Mouse (Mus musculus) ZHBTc4 (cell line): ENCODE data around the gene Gm10959.

Source experiments
- DNase-seq: peaks from one replicate; pipeline ENCODE4 v3.0.0-alpha.2; 2011; ENCODE audit warnings: low read depth, low spot score

The Gm10959 gene

DNA sequence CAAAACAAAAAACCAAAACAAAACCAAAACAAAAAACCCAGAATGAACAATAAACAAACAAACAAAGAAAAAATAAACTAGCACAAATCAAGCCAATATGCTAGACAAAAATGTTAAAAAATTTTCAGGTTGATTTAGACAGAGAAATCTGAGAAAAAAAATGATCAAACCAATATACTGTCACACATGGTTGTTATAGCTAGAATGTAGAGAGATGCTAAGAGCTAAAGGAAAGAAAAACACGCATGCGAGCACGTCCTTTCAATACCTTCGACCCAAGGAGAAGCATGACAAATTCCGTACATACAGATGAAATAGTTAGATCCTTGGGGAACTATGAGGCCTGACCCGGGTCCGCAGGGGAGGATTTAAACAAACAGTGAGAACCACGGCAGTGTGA lies at the start of gene Gm10959:
TSS of gene Gm10959 (minus strand) at position 101 of the 400 bp plus-strand sequence.
- DNase-seq = no peak

DNA sequence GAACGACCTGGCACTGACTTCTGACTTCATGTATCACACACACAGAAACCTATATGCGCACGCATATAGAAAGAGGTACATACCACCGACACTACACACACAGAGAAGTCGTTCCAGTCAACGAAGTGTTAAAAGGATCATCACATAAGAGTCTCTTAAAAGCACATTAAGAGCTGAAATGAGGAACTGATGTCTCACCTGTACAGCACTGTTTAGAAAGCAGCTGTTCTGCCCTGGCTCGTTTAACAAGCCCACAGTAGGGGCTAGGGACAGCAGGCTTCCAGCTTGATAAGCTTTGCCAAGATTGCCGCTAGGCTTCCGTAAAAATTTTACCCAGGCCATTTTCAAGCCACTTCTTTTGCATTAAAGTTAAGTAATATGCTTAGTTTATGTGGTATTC lies 49.2 kb upstream of the Gm10959 start:
- DNase-seq = no peak

DNA sequence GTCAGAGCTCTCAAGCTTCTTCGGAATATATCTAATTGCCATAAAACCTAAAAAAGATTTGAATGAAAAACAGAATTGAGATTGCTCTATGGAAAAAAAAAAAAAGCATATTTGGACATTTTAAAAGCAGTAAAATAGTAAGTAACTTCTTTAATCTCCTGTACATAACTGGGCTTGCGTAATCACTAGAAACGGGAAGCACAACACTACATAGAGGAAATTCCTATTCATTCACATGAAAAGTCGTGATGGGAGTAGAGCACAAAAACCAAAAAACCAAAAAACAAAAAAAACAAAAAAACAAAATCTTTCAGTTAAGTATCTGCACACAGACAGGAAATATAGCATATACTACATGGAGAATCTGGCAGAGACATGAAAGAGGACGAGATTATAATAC lies 45.1 kb upstream of the Gm10959 start:
- no peak for DNase-seq

DNA sequence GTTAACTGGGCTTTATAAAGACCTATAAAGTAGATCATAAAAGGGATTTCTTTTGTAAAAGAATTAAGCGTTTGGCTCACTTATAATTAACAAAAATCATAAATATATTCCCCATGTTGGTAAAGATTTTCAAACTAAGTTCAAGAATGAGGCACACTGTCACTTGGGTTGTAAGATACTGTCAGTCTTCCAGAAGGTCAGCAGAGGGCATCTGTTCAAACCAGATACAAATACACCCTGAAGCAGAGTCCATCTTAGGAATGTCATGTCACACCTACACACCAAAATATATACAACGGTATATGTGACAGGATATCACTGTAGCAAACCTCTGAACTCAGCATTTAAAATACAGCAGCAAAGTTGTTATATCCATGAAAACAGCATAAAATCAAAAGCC lies 31.0 kb upstream of the Gm10959 start:
- DNase-seq = no peak

DNA sequence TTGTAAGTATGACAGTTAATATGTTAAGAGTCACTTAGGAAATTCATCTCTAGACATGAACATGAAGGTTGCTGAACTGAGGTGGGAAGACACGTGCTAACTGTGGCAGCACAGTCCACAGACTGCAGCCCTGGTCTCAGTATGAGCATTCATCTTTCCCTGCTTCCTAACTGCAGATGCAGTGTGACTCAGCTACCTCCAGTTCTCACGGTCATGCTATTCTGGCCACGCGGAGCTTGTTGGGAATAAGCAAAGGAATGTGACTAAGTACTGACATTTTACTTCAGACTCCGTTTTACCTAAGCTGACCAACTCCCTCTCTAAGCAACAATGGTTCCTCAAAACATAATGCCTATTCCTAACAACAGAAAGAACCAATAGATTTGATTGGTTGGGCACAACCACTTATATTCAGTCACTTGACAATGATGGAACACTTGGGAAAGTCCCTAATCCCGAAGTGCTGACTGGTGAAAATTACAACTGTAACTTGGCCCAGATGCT lies 24.3 kb upstream of the Gm10959 start:
- DNase-seq = no peak

DNA sequence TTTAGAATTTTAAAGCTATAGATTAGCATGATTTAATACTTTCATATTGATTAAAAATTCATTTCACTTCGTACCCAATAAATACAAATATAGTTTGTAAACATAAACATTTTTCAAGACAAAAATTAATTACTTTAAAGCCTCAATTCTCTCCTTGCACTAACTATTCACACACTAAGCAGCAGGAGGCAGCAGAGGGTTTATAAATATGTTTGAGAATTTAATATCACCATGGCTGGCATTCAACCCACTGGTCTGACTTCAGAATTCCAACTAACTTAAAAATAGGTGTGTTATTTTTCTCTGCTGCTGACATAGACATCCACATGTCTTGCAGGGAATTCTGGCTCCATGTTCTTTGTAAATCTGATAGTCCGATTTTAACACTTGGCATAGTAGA lies 20.1 kb upstream of the Gm10959 start:
- DNase-seq = no peak

DNA sequence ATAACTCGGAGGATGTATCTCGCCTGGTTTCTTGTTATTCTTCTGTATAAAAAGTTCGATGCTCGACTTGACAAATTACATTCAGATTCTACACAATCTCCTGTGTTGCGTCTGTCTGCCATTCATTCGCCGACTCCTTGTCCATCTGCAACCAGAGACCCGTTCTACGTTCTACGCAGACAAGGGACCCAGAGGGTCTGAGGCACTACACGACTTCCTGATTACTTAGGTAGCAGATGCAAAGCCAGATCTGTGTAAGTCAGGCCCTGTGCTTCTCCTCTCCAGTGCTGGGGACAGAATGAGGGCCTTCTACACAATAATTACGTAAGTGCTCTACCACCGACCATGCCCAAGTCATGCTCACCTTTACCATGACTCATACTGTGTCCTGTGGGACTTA lies 18.0 kb upstream of the Gm10959 start:
- peak; percentile 72 for DNase-seq

DNA sequence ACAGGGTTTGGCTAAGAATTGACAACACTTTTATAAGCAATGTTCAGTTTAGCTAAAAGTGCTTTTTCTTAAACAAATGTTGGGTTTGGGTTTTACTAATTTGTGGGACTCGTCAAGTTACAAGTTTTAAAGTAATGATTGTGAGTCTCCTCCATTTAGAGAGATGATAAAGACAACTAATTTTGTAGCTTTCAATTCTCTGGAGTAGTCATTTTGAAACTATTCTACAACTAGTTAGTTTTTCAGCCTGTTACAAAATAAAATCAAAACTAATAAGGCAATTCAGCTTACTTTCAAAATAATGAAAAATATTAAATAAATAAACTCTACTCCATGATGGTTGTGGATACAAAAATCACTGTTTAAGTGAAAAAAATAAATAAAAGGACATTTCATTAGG lies 13.3 kb upstream of the Gm10959 start:
- DNase-seq = no peak

DNA sequence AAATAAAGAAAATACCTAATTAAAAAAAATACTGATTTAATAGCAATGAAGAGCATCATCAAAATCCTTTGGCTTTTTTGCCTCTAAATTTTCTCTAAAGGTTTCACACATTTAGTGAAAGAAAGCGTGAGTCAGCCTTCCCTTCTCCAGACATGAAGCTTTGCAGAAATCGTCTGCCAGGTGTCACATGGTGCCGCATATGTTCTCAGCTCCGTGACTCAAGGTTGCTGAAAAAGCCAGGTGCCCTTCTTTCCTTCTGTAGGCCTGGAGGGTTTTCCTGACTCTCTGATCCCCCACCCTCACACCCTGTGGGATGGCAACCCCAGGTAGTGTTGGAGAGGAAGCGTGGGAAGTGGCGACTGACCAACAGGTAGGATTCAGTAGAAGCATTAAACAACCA lies 10.6 kb upstream of the Gm10959 start:
- no peak for DNase-seq

DNA sequence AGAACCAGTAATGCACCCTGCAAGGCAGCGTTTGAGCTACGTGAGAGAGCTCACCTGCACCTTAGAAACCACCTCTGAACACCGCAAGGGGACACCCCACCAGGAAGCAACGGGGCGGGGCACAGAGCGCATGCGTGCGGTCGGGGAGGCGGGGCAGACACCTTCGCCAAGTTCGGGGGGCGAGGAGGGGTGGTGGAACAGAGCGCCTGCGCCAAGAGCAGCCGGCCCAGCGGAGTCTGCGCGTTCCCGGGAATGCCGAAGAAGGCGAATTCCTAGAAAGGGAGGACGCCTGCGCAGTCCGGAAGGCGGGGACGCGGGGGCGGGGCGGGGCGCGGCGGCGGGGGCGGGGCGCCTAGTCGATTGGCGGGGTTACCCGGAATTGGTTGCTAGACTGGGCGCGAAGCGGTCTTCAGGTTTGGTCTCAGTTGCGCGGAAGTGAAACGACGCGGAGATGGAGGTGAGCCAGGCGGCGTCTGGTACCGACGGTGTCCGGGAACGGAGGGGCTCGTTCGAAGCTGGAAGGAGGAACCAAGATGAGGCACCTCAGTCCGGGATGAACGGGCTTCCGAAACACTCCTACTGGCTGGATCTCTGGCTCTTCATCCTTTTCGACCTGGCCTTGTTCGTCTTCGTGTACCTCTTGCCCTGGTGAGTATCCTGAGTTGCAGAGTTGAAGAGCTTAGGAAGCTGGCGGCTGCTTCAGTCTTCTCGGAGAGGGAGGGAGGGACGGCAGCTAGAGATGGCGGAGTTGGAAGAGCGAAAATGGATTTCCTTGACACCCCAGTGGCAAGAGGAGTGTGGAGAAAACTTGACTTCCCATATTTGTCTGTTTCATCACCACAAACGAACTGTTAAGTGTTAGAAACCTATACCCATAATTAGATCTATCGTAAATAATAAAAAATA lies 5.1 kb upstream of the Gm10959 start, which contains the start of gene 1810037I17Rik:
TSS of gene 1810037I17Rik (plus strand) at position 195 of the 906 bp plus-strand sequence.
- peak; percentile 97 for DNase-seq

DNA sequence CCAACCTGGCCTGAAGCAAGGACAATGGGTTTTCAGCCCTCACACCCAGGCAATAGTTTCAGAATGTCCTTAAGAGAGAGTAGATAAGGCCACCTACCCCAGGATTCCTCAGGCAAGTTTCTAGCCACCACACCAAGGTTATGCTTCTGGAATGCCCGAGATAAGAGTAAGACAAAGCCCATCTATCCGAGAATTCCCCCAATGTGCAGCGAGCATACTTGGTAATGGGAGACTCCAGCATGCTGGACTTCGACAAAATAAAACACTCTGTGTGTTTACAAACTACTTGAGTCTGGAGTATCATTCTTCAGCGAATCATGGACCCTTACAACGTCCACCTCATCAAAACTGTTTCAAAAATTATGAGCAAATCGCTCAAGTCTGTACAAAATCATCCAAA lies 4.0 kb upstream of the Gm10959 start:
- peak; percentile 16 for DNase-seq

DNA sequence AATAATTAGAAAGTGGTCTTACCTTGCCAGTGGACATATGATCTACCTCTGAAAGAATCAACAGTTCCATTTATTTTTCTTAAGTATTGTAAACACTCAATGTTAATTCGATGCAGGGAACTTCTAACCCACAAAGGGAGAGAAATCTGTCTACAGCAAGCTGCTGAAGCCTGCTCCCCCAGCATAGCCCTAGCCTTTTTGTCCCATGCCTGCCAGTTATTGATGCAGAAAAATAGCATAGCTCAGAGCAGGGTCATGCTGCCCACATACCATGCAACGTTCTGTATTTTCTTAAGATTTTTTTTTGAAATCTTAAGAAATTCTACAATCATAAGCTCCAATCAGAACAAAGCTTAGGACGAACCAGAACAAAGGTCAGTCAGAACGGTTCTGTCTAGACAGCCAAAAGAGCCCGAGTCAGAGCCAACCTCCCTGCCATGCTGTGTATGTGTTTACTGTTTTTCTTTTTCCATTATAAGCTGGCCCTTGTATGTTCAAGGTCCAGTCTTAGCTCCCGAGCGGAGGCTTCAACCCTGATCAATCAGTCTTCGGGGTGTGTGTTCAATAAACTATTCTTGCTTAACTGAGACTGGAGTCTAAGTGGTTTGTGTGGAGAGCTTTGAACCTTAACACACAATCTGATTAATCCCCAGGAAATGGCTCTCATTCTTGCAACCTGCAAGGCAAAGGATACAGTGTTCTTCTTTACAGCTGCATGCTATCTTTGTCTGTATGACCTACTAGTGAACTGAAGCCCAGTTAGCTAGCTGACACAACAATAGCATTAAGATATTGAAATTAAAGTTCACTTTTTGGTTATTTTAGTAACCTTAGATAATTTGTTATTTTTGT lies 2.7 kb upstream of the Gm10959 start:
- no peak for DNase-seq

DNA sequence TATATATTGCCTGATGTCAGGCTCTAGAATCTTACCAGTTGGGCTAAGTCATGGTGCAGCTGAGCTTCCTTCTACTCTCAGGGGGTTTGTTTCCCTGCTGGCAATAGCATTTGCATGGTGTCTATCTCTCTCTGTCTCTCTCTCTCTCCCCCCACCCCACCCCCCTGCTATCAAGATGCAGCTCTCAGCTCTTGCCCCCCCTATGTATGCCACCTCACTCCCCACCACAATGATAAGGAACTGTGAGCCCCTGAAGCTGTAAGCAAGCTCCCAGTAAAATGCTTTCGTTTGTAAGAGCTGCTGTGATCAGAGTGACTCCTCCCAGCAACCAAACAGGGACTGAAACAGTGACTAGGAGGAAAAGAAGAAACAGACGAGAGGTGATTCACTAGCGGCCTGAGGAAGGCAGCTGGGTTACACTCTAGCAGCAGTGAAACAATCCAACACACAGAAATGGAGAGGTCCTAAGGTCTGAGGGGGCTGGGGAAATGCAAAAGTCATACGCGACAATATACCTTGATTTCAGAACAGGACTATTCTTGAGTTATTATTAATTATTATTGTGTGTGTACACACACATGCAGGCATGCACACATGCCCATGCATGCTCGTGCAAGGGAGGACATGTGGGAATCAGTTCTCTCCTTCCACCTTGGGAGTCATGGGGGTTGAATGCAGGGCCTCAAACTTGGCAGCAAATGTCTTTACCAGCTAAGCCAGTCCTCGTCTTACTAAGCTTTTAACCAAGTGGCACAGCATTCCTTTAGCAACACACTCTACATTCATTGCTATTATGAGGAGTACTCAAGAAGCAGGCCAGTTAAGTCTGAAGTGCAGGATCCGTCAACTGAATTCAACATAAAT lies 1.6 kb upstream of the Gm10959 start:
- DNase-seq = no peak

DNA sequence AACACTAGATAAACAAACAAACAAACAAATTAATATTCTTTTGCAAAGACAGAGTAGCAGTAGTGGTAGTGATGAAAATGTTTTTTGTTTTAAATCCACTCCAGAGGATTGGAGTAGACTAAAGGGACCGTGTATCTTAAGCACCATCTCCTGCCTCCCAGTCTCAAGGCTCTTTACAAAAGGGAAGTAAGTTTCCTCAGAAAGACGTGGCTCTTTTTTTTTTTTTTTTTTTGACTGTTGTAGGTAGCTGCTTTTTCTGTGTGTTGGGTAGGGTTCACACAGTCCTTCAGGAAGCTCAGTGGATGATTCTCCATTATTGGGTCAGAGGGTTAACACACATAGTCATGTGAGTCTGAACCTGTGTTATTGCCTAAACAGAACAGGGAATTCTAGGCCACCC lies 488 bp downstream of the Gm10959 start:
- DNase-seq = no peak

DNA sequence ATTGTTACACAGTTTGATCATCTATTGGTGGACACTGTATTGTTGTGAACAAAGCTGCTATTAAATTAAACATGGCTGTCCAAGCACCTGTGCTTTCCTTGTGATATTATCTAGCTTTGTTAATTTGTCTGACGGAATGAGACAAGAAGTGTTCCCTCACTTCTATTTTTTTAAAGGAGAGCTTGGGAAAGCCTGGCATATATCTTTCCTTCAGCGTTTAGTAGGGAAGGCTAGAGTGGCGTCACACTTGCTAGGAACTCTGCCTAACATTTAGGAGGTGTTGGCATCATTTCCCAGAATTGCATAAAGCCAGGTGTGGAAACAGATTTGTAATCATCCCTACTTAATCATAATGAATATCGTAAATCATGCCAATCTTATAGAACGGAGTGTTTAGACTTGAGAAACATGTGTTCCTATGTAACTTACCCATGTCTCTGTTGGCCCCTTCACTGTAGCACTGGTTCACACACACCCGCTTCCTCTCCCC lies 2.9 kb downstream of the Gm10959 start:
- no peak for DNase-seq

DNA sequence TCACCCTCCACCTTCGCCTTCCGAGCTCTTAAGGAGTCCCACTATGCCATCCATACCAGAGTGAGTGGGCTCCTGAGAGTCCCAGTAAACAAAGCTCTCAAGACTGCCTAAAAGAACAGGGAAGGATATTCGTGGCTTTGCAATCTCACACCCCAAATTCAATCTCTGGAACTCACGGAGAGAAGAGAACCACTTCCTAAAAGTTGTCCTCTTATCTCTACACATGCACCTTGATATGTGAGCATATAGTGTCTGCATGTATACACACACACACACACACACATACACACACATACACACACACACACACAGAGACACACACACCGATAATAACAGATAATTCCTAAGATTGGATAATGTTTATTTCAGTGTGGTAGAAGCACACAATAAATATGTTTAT lies 3.7 kb downstream of the Gm10959 start:
- DNase-seq = no peak

DNA sequence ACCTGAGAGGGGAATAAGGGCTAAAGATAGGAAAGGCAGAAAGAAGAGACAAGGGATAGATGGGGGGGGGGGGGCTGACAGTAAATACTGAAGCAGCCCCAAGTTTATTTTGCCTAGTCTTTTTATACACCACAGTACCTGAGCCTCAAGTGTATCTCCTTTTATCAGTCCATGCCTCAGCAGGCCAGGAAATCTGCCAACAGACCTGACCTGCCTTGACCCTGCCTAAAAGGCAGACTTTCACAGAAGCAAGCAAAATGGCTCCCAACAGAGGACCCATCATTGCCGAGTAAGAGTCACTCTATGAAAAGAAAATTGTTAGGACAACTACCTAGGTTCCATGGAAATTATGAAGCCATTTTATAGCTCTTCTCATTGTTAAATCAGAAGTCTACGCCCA lies 11.3 kb downstream of the Gm10959 start:
- DNase-seq = no peak

DNA sequence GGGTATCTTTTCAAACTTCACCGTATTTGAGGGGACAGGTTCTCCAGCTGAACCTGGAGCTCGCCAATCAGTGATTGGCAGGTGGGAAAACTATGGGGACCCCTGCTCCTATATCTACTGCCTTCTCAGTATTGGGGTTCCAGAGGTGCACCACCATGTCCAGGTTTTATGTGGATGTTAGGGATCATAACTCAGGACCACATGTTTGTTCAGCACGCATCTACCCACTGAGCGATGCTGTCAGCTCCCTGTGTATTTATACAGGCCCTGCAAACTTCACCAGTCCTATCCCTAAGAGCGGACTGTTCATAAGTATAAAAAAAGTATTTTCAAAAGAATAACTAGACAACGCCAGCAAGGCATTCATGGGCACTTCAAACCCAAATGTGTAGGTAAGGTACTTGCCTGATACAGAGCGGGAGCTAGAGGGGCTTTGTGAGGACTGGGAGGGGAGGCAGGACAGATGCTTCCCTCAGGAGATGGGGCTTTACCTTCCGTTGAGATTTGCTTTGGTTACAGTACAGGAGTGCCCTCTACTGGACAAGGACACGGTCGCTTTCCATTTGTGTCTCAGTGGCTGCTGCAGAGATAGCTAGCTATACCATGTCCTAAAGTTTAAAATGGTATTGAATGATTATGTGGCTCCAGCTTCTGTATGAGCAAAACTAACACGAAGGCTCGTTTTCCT lies 15.3 kb downstream of the Gm10959 start:
- peak; percentile 75 for DNase-seq

DNA sequence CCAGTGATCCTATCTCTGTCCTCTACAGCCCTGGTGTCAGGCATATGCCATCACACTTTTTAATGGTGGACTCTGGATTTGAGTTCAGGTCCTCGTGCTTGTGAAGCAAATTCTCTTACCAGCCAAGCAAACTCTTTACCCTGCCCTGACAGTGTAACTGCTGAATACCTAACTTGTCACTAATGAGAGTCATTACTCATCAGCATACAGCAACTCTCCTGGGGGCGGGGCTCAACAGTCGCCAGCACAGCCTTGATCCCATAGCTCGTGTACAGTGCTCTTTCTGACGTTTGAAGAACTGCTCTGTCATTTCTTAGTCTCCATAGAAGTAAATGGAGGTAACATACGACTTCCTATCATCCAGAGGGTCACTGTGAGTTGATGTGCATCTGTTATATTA lies 20.9 kb downstream of the Gm10959 start:
- no peak for DNase-seq

DNA sequence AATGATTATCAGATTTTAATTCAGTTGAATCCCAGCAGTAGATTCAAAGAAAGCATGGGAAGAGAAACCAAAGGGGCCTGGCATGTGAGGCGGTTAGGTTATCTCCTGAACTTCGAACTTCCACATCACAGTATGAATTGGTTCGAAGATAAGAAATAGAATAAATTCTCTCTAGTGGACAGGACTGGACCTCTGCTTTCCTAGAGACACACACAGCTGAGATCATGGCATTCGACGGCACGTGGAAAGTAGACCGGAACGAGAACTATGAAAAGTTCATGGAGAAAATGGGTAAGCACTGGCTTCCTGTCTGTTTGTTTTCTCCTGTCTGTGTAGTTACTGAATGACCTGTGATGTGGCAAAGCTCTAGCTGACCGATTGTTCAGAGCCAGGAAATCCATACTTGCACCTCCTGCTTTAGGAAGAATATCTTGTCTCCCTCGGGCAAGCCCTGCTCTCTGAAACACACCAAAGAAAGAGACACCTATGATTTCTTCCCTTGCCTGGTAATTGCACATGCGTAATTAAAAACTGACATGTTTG lies 23.9 kb downstream of the Gm10959 start:
- no peak for DNase-seq
